In the genomic region with DNA sequence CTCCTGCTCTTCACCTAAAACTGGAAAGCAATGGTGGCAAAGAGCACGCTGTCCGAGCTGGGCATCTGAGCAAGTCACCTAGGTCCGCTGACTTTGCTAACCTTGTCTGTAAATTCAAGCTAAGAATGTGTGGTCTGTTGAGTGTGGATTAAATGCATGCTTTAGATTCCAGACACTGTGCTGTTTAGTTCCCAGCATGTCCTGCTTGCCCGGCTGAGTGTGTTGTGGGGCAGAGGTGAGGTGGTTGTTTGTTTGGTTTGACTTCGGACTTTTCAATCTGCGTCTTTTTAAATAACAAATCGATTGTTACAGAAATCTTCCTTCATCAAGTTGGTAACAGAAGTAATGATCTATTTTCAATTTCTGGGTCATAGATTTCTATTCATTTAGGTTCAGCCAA, we compare ENCODE assay signal across 25 mouse cellular contexts. TPM values are rescaled to one million over a fixed set of nuclear protein-coding genes. Genes with fewer than 3 reads are reported as not detected.
DNase-seq lines count a peak whose midpoint lies in the region; ATAC-seq and TF ChIP-seq lines count a peak whose summit lies in the region.
"Had no signal": no experiment of that assay in that cellular context is flagged by ENCODE, and none has a peak within 500 bp of the region (broad histone marks: within the 10 kb centered on the region; RNA-seq: fewer than 3 reads in every experiment).

No protein-coding gene starts in this region.

- ATAC-seq in heart, embryonic 14.5 days (ENCODE audit: insufficient number of reproducible peaks, insufficient read depth, low FRiP score, low read depth) = no peak
- peak; percentile 37 for ATAC-seq in heart, postnatal 0 days (ENCODE audit: insufficient read depth, low read depth)
- ATAC-seq in lung, postnatal 0 days = peak; percentile 61
- no peak for ATAC-seq in megakaryocyte, adult 5-6 weeks (ENCODE audit: poor library complexity, severe bottlenecking)
- ATAC-seq: CD4-positive, CD25-positive, alpha-beta regulatory T cell, adult 4 months; forebrain, embryonic 14.5 days; forebrain, postnatal 0 days had no signal

- WGBS in heart, embryonic 14.5 days = 59% methylated on average over 7 of the region's 7 CpGs
- WGBS in heart, postnatal 0 days = 52% methylated on average over 7 of the region's 7 CpGs
- 76% methylated on average over 7 of the region's 7 CpGs for WGBS in lung, postnatal 0 days

- no peak overlapping the region for H3K4me2 ChIP-seq in heart, embryonic 14.5 days (ENCODE audit: low read length)
- H3K4me2 ChIP-seq in heart, postnatal 0 days (ENCODE audit: low read depth, low read length) = no peak overlapping the region
- H3K4me2 ChIP-seq in lung, postnatal 0 days (replicated peaks; ENCODE audit: low read depth, low read length) = no peak overlapping the region
- H3K4me2 ChIP-seq: embryonic facial prominence, embryonic 12.5 days; embryonic facial prominence, embryonic 15.5 days; hindbrain, embryonic 12.5 days; hindbrain, embryonic 15.5 days had no signal

- H3K27me3 ChIP-seq in heart, embryonic 14.5 days (ENCODE audit: control insufficient read depth, insufficient read depth, low read length) = no peaks in the 10 kb centered on the region
- no peaks in the 10 kb centered on the region for H3K27me3 ChIP-seq in heart, postnatal 0 days (ENCODE audit: control insufficient read depth, insufficient read depth, low read length)
- no peaks in the 10 kb centered on the region for H3K27me3 ChIP-seq in lung, postnatal 0 days (replicated peaks; ENCODE audit: insufficient read depth, low read length)
- no peaks in the 10 kb centered on the region for H3K27me3 ChIP-seq in megakaryocyte, embryonic 14.5 days (replicated peaks)
- H3K27me3 ChIP-seq: embryonic facial prominence, embryonic 12.5 days; embryonic facial prominence, embryonic 15.5 days; hindbrain, embryonic 12.5 days; hindbrain, embryonic 15.5 days had no signal

- no peak overlapping the region for H3K9ac ChIP-seq in heart, embryonic 14.5 days (ENCODE audit: low read length)
- no peak overlapping the region for H3K9ac ChIP-seq in heart, postnatal 0 days (replicated peaks; ENCODE audit: low read depth, low read length)
- no peak overlapping the region for H3K9ac ChIP-seq in lung, postnatal 0 days (replicated peaks; ENCODE audit: low read depth)
- H3K9ac ChIP-seq: embryonic facial prominence, embryonic 12.5 days; embryonic facial prominence, embryonic 15.5 days; forebrain, postnatal 0 days; hindbrain, embryonic 12.5 days; hindbrain, embryonic 15.5 days had no signal

- peaks cover 88% of the 10 kb centered on the region for H3K36me3 ChIP-seq in heart, embryonic 14.5 days (ENCODE audit: control insufficient read depth, insufficient read depth, low read length)
- H3K36me3 ChIP-seq in heart, postnatal 0 days (replicated peaks; ENCODE audit: control insufficient read depth, insufficient read depth, low read length) = peaks cover 66% of the 10 kb centered on the region
- peaks cover 32% of the 10 kb centered on the region; the same call in 1 of the 2 replicates for H3K36me3 ChIP-seq in lung, postnatal 0 days (ENCODE audit: insufficient read depth, low read length)
- peaks cover 80% of the 10 kb centered on the region for H3K36me3 ChIP-seq in megakaryocyte, embryonic 14.5 days (replicated peaks; ENCODE audit: low read length)

- peak overlapping the region; percentile 11 to 69; a peak in 3 of 4 replicates for H3K27ac ChIP-seq in heart, embryonic 14.5 days (replicated peaks in 1 of 2; ENCODE audit: control insufficient read depth in 1 of 2, insufficient read depth in 1 of 2, low read depth in 2 of 2, low read length in 2 of 2)
- peak overlapping the region; percentile 56 for H3K27ac ChIP-seq in heart, postnatal 0 days (ENCODE audit: low read depth)
- no peak overlapping the region for H3K27ac ChIP-seq in lung, postnatal 0 days (ENCODE audit: low read length)
- H3K27ac ChIP-seq: embryonic facial prominence, embryonic 12.5 days; embryonic facial prominence, embryonic 15.5 days; gastrocnemius, adult 2 months; heart, embryonic 10.5 days; hindbrain, embryonic 12.5 days; hindbrain, embryonic 15.5 days had no signal

- no peak for TF ChIP-seq CTCF in heart, postnatal 0 days (IDR thresholded peaks at IDR 0.05; ENCODE audit: low read depth)
- TF ChIP-seq CTCF in lung, postnatal 0 days (IDR thresholded peaks at IDR 0.05) = no peak

- H3K4me3 ChIP-seq in heart, embryonic 14.5 days (ENCODE audit: control insufficient read depth in 1 of 2, insufficient read depth in 1 of 2, low read depth in 1 of 2, low read length in 2 of 2) = no peak overlapping the region
- H3K4me3 ChIP-seq in heart, postnatal 0 days (ENCODE audit: low read depth, low read length) = no peak overlapping the region
- H3K4me3 ChIP-seq in lung, postnatal 0 days (ENCODE audit: low read depth, low read length) = no peak overlapping the region
- H3K4me3 ChIP-seq in megakaryocyte, embryonic 14.5 days (replicated peaks) = peak overlapping the region; percentile 59
- H3K4me3 ChIP-seq: embryonic facial prominence, embryonic 12.5 days; embryonic facial prominence, embryonic 15.5 days; gastrocnemius, adult 2 months; heart, embryonic 10.5 days; hindbrain, embryonic 12.5 days; hindbrain, embryonic 15.5 days had no signal

- intact Hi-C loops in heart, postnatal 10 days (cut with DNase I) = no loop called here

- no peak for TF ChIP-seq EP300 in heart, postnatal 0 days (IDR thresholded peaks at IDR 0.05; ENCODE audit: low read depth)
- no peak for TF ChIP-seq EP300 in lung, postnatal 0 days (IDR thresholded peaks at IDR 0.05)

- DNase-seq in heart, adult 8-10 months (ENCODE audit: low spot score) = no peak
- no peak for DNase-seq in heart, postnatal 0 days (ENCODE audit: low spot score)
- no peak for DNase-seq in heart, postnatal 10 days
- DNase-seq in lung, postnatal 0 days (ENCODE audit: low spot score) = no peak
- DNase-seq in lung, postnatal 14 days = no peak
- DNase-seq: adrenal gland, adult 2 months; adrenal gland, postnatal 14 days; cerebellum, adult 11 months; cerebellum, adult 2 months; cerebellum, adult 9-11 months; cerebellum, postnatal 25 days; forebrain, postnatal 0 days; gastrocnemius, adult 2 months; gastrocnemius, postnatal 14 days had no signal

- H3K9me3 ChIP-seq in heart, embryonic 14.5 days (ENCODE audit: control insufficient read depth, low read length) = no peaks in the 10 kb centered on the region
- H3K9me3 ChIP-seq in heart, postnatal 0 days (replicated peaks; ENCODE audit: control insufficient read depth, low read length) = no peaks in the 10 kb centered on the region
- no peaks in the 10 kb centered on the region for H3K9me3 ChIP-seq in lung, postnatal 0 days (ENCODE audit: low read length)
- H3K9me3 ChIP-seq in megakaryocyte, embryonic 14.5 days = no peaks in the 10 kb centered on the region
- H3K9me3 ChIP-seq: embryonic facial prominence, embryonic 12.5 days; embryonic facial prominence, embryonic 15.5 days; heart, embryonic 10.5 days; hindbrain, embryonic 12.5 days; hindbrain, embryonic 15.5 days had no signal

- H3K4me1 ChIP-seq in heart, embryonic 14.5 days (ENCODE audit: control insufficient read depth in 2 of 2, insufficient read depth in 2 of 2, low read length in 2 of 2) = peaks cover 8 to 25% of the 10 kb centered on the region in 2 experiments
- H3K4me1 ChIP-seq in heart, postnatal 0 days (ENCODE audit: control insufficient read depth, insufficient read depth) = no peaks in the 10 kb centered on the region
- H3K4me1 ChIP-seq in lung, postnatal 0 days (ENCODE audit: insufficient read depth, low read depth, low read length) = no peaks in the 10 kb centered on the region
- peaks cover 90% of the 10 kb centered on the region for H3K4me1 ChIP-seq in megakaryocyte, embryonic 14.5 days
- H3K4me1 ChIP-seq: embryonic facial prominence, embryonic 12.5 days; embryonic facial prominence, embryonic 15.5 days; hindbrain, embryonic 12.5 days; hindbrain, embryonic 15.5 days had no signal

RNA-seq across cellular contexts. Expression of a gene that starts 43.1 kb away (rescaled TPM):
- 251 and 262 TPM in 2 replicates for polyA plus RNA-seq in heart, embryonic 14.5 days (2014; fragmentation: Nextera tagmentation; extraction: Ambion mirVana)
- total RNA-seq in heart, adult 8-10 months (2022) = 100 to 1,000 TPM; 120 to 139 (median 132) TPM
- total RNA-seq in heart, postnatal 0 days (2014; rRNA removed; ENCODE audit: low replicate concordance) = 83.8 and 130 TPM in 2 replicates
- polyA plus RNA-seq in heart, postnatal 0 days (2015; fragmentation: Nextera tagmentation; extraction: Ambion mirVana) = 346 and 349 TPM in 2 replicates
- total RNA-seq in heart, postnatal 10 days (2021) = 100 to 1,000 TPM; 154 to 160 TPM
- polyA plus RNA-seq in lung, postnatal 0 days (2015; fragmentation: Nextera tagmentation; extraction: Ambion mirVana) = 434 and 473 TPM in 2 replicates
- 1,333 and 3,452 TPM in 2 replicates for polyA plus RNA-seq in megakaryocyte, embryonic 14.5 days (2012; ENCODE audit: insufficient read depth, low replicate concordance)
- 153 and 167 TPM in 2 replicates for total RNA-seq in megakaryocyte, adult 5-6 weeks (2015)
- 134 and 137 TPM in 2 replicates for total RNA-seq in megakaryocyte, adult 5-6 weeks (2017)

RNA-seq across cellular contexts. Expression of a gene that starts 48.5 kb away (rescaled TPM):
- polyA plus RNA-seq in heart, embryonic 14.5 days (2014; fragmentation: Nextera tagmentation; extraction: Ambion mirVana) = 21.0 and 22.5 TPM in 2 replicates
- 1 to 10 TPM; 5.9 to 8.2 (median 6.2) TPM for total RNA-seq in heart, adult 8-10 months (2022)
- total RNA-seq in heart, postnatal 0 days (2014; rRNA removed; ENCODE audit: low replicate concordance) = 5.8 and 17.7 TPM in 2 replicates
- 8.6 and 9.1 TPM in 2 replicates for polyA plus RNA-seq in heart, postnatal 0 days (2015; fragmentation: Nextera tagmentation; extraction: Ambion mirVana)
- 10 to 100 TPM; 11.6 to 11.8 TPM for total RNA-seq in heart, postnatal 10 days (2021)
- 20.1 and 21.3 TPM in 2 replicates for polyA plus RNA-seq in lung, postnatal 0 days (2015; fragmentation: Nextera tagmentation; extraction: Ambion mirVana)
- polyA plus RNA-seq in megakaryocyte, embryonic 14.5 days (2012; ENCODE audit: insufficient read depth, low replicate concordance) = 4.0 and 4.8 TPM in 2 replicates
- total RNA-seq in megakaryocyte, adult 5-6 weeks (2015) = 101 and 115 TPM in 2 replicates
- total RNA-seq in megakaryocyte, adult 5-6 weeks (2017) = 131 and 137 TPM in 2 replicates

RNA-seq across cellular contexts. Expression of a gene that starts 56.5 kb away (rescaled TPM):
- 0.16 and 0.27 TPM in 2 replicates for polyA plus RNA-seq in heart, embryonic 14.5 days (2014; fragmentation: Nextera tagmentation; extraction: Ambion mirVana)
- under 1 TPM in 1 of 4 experiments, not detected in 3; 0.25 TPM for total RNA-seq in heart, adult 8-10 months (2022)
- total RNA-seq in heart, postnatal 0 days (2014; rRNA removed; ENCODE audit: low replicate concordance) = 0.46 TPM in 1 of 2 replicates, not detected in the other
- 0.10 and 0.20 TPM in 2 replicates for polyA plus RNA-seq in heart, postnatal 0 days (2015; fragmentation: Nextera tagmentation; extraction: Ambion mirVana)
- total RNA-seq in heart, postnatal 10 days (2021) = under 1 TPM in 1 of 2 experiments, not detected in 1; 0.52 TPM
- polyA plus RNA-seq in lung, postnatal 0 days (2015; fragmentation: Nextera tagmentation; extraction: Ambion mirVana) = 1.4 and 3.0 TPM in 2 replicates
- 0.23 TPM in 1 of 2 replicates, not detected in the other for polyA plus RNA-seq in megakaryocyte, embryonic 14.5 days (2012; ENCODE audit: insufficient read depth, low replicate concordance)
- 1.3 and 1.4 TPM in 2 replicates for total RNA-seq in megakaryocyte, adult 5-6 weeks (2015)
- 1.4 and 1.7 TPM in 2 replicates for total RNA-seq in megakaryocyte, adult 5-6 weeks (2017)
- total RNA-seq: gastrocnemius, adult 2 months had no signal
- polyA plus RNA-seq: adrenal gland, adult 2 months; C2C12 had no signal

Comparison
In these comparisons a context has a peak if more than half of its experiments do, and no peak if none do; other contexts are left out.
1. ATAC-seq: peak in heart, postnatal 0 days (single experiment) and lung, postnatal 0 days (single experiment); none in heart, embryonic 14.5 days (single experiment) and megakaryocyte, adult 5-6 weeks (single experiment).